Mouse (Mus musculus): ENCODE data around the gene Tdrd7.

Tdrd7 gene

GRCm38 (mm10) chr4:45964771-45965439 is at the start of gene Tdrd7:
Gene Tdrd7, plus strand, starts transcription at chr4:45965334.
- no peak for DNase-seq (ENCODE audit: low spot score)

GRCm38 (mm10) chr4:45917091-45917490 is 48.0 kb upstream of the Tdrd7 start:
- DNase-seq (ENCODE audit: low spot score): no peak

- no peak for DNase-seq (ENCODE audit: low spot score)
Measured at GRCm38 (mm10) chr4:45921663-45922435, 43.3 kb upstream of the Tdrd7 start.

- no peak for DNase-seq (ENCODE audit: low spot score)
Measured at GRCm38 (mm10) chr4:45924011-45924410, 41.1 kb upstream of the Tdrd7 start.

- no peak for DNase-seq (ENCODE audit: low spot score)
Measured at GRCm38 (mm10) chr4:45928561-45928960, 36.6 kb upstream of the Tdrd7 start.

- DNase-seq (ENCODE audit: low spot score): no peak
Measured at GRCm38 (mm10) chr4:45941628-45942044, 23.5 kb upstream of the Tdrd7 start.

- DNase-seq (ENCODE audit: low spot score): no peak
Measured at GRCm38 (mm10) chr4:45947729-45948128, 17.4 kb upstream of the Tdrd7 start.

GRCm38 (mm10) chr4:45949109-45949848 is 15.9 kb upstream of the Tdrd7 start:
- no peak for DNase-seq (ENCODE audit: low spot score)

- no peak for DNase-seq (ENCODE audit: low spot score)
Measured at GRCm38 (mm10) chr4:45951830-45952229, 13.3 kb upstream of the Tdrd7 start.

- no peak for DNase-seq (ENCODE audit: low spot score)
Measured at GRCm38 (mm10) chr4:45953025-45953919, 11.9 kb upstream of the Tdrd7 start.

GRCm38 (mm10) chr4:45955235-45955634 is 9.9 kb upstream of the Tdrd7 start:
- no peak for DNase-seq (ENCODE audit: low spot score)

- DNase-seq (ENCODE audit: low spot score): no peak
Measured at GRCm38 (mm10) chr4:45956131-45956530, 9.0 kb upstream of the Tdrd7 start.

GRCm38 (mm10) chr4:45956706-45957105 is 8.4 kb upstream of the Tdrd7 start:
- DNase-seq (ENCODE audit: low spot score): no peak

GRCm38 (mm10) chr4:45965737-45966447 is 758 bp downstream of the Tdrd7 start:
- no peak for DNase-seq (ENCODE audit: low spot score)

- no peak for DNase-seq (ENCODE audit: low spot score)
Measured at GRCm38 (mm10) chr4:45966716-45967115, 1.6 kb downstream of the Tdrd7 start.

GRCm38 (mm10) chr4:45967479-45968341 is 2.6 kb downstream of the Tdrd7 start:
- DNase-seq (ENCODE audit: low spot score): no peak

GRCm38 (mm10) chr4:45969051-45969450 is 3.9 kb downstream of the Tdrd7 start:
- no peak for DNase-seq (ENCODE audit: low spot score)

- DNase-seq (ENCODE audit: low spot score): no peak
Measured at GRCm38 (mm10) chr4:45970048-45970560, 5.0 kb downstream of the Tdrd7 start.

- peak; percentile 99 for DNase-seq (ENCODE audit: low spot score)
Measured at GRCm38 (mm10) chr4:45971806-45972447, 6.8 kb downstream of the Tdrd7 start.

All from ovary, postnatal 10 days (tissue).